Mouse (Mus musculus): ENCODE data around the gene Wdsub1. TPM values are rescaled to one million over a fixed set of nuclear protein-coding genes. Genes with fewer than 3 reads are reported as not detected.
A peak's percentile ranks its signal among the peaks of the same experiment; 100 is the strongest.

The Wdsub1 gene
- polyA plus RNA-seq (2015; fragmentation: Nextera tagmentation; extraction: Ambion mirVana), result 44.1 and 45.8 TPM in 2 replicates

GRCm38 (mm10) chr2:59881831-59882741, at the start of gene Wdsub1:
Wdsub1 (minus strand) TSS chr2:59882591.
- Histone ChIP-seq H3K27ac (peak within 1 kb of the TSS; percentile 88), H3K9ac (peak within 1 kb of the TSS; percentile 76), H3K9me3 (no peaks in the 10 kb centered on the region), H3K4me1 (peaks cover 12% of the 10 kb centered on the region; the same call in 1 of the 2 replicates), H3K4me2 (peak within 1 kb of the TSS; percentile 56), H3K36me3 (peaks cover 14% of the 10 kb centered on the region; the same call in 1 of the 2 replicates), H3K4me3 (peak within 1 kb of the TSS; percentile 70), H3K27me3 (no peaks in the 10 kb centered on the region)
- 4% methylated on average over 57 of the region's 57 CpGs for WGBS
- peak; percentile 91 for ATAC-seq (ENCODE audit: insufficient number of reproducible peaks, insufficient read depth, low FRiP score, low TSS enrichment, low read depth)

GRCm38 (mm10) chr2:59913610-59914009, 31.2 kb upstream of the Wdsub1 start:
- Histone ChIP-seq H3K27ac (no peak overlapping the region), H3K4me2 (no peak overlapping the region), H3K9me3 (no peaks in the 10 kb centered on the region), H3K4me3 (no peak overlapping the region), H3K36me3 (peaks cover 67% of the 10 kb centered on the region), H3K4me1 (peaks cover 3% of the 10 kb centered on the region; the same call in 1 of the 2 replicates), H3K9ac (no peak overlapping the region), H3K27me3 (no peaks in the 10 kb centered on the region)
- no peak for ATAC-seq (ENCODE audit: insufficient number of reproducible peaks, insufficient read depth, low FRiP score, low TSS enrichment, low read depth)
- 88% methylated on average over 11 of the region's 11 CpGs for WGBS

- WGBS, result 92% methylated on average over 9 of the region's 9 CpGs
- Histone ChIP-seq H3K4me3 (no peak overlapping the region), H3K4me1 (peaks cover 6% of the 10 kb centered on the region; the same call in 1 of the 2 replicates), H3K9me3 (no peaks in the 10 kb centered on the region), H3K27me3 (no peaks in the 10 kb centered on the region), H3K9ac (no peak overlapping the region), H3K36me3 (peaks cover 62% of the 10 kb centered on the region), H3K4me2 (no peak overlapping the region), H3K27ac (no peak overlapping the region)
- ATAC-seq (ENCODE audit: insufficient number of reproducible peaks, insufficient read depth, low FRiP score, low TSS enrichment, low read depth), result no peak
Observed at GRCm38 (mm10) chr2:59908048-59908447, 25.7 kb upstream of the Wdsub1 start.

GRCm38 (mm10) chr2:59904007-59904406, 21.6 kb upstream of the Wdsub1 start:
- 87% methylated on average over 7 of the region's 7 CpGs for WGBS
- H3K4me2 ChIP-seq, result no peak overlapping the region
- H3K36me3 ChIP-seq, result peaks cover 60% of the 10 kb centered on the region
- no peaks in the 10 kb centered on the region for H3K9me3 ChIP-seq
- H3K4me3 ChIP-seq, result no peak overlapping the region
- H3K4me1 ChIP-seq, result peaks cover 6% of the 10 kb centered on the region; the same call in 1 of the 2 replicates
- no peaks in the 10 kb centered on the region for H3K27me3 ChIP-seq
- H3K27ac ChIP-seq, result no peak overlapping the region
- no peak for ATAC-seq (ENCODE audit: insufficient number of reproducible peaks, insufficient read depth, low FRiP score, low TSS enrichment, low read depth)
- H3K9ac ChIP-seq, result no peak overlapping the region

GRCm38 (mm10) chr2:59898666-59899065, 16.3 kb upstream of the Wdsub1 start:
- no peak overlapping the region for H3K4me3 ChIP-seq
- H3K27ac ChIP-seq, result no peak overlapping the region
- H3K27me3 ChIP-seq, result no peaks in the 10 kb centered on the region
- 89% methylated on average over 4 of the region's 4 CpGs for WGBS
- H3K4me2 ChIP-seq, result no peak overlapping the region
- H3K9me3 ChIP-seq, result no peaks in the 10 kb centered on the region
- no peak overlapping the region for H3K9ac ChIP-seq
- no peak for ATAC-seq (ENCODE audit: insufficient number of reproducible peaks, insufficient read depth, low FRiP score, low TSS enrichment, low read depth)
- peaks cover 17% of the 10 kb centered on the region for H3K4me1 ChIP-seq
- H3K36me3 ChIP-seq, result peaks cover 34% of the 10 kb centered on the region

GRCm38 (mm10) chr2:59898105-59898504, 15.7 kb upstream of the Wdsub1 start:
- no peak for ATAC-seq (ENCODE audit: insufficient number of reproducible peaks, insufficient read depth, low FRiP score, low TSS enrichment, low read depth)
- 71% methylated on average over 6 of the region's 7 CpGs for WGBS
- Histone ChIP-seq H3K27me3 (no peaks in the 10 kb centered on the region), H3K4me3 (no peak overlapping the region), H3K9me3 (no peaks in the 10 kb centered on the region), H3K27ac (no peak overlapping the region; the same call in 1 of the 2 replicates), H3K4me1 (peaks cover 17% of the 10 kb centered on the region), H3K4me2 (no peak overlapping the region), H3K9ac (no peak overlapping the region), H3K36me3 (peaks cover 33% of the 10 kb centered on the region)

- 38% methylated on average over 8 of the region's 8 CpGs for WGBS
- no peak overlapping the region for H3K9ac ChIP-seq
- H3K36me3 ChIP-seq, result peaks cover 37% of the 10 kb centered on the region
- no peaks in the 10 kb centered on the region for H3K9me3 ChIP-seq
- 0 out of 2 replicates have a peak overlapping the region, but pooled peaks have one; percentile 20 for H3K4me2 ChIP-seq
- H3K4me1 ChIP-seq, result peaks cover 17% of the 10 kb centered on the region
- peak; percentile 76 for ATAC-seq (ENCODE audit: insufficient number of reproducible peaks, insufficient read depth, low FRiP score, low TSS enrichment, low read depth)
- H3K4me3 ChIP-seq, result no peak overlapping the region
- peak overlapping the region; percentile 74 for H3K27ac ChIP-seq
- H3K27me3 ChIP-seq, result no peaks in the 10 kb centered on the region
Observed at GRCm38 (mm10) chr2:59896837-59897236, 14.4 kb upstream of the Wdsub1 start.

GRCm38 (mm10) chr2:59896400-59896799, 14.0 kb upstream of the Wdsub1 start:
- peak overlapping the region; percentile 20; the same call in 1 of the 2 replicates for H3K4me2 ChIP-seq
- H3K27ac ChIP-seq, result peak overlapping the region; percentile 74

GRCm38 (mm10) chr2:59889699-59890098, 7.3 kb upstream of the Wdsub1 start:
- no peaks in the 10 kb centered on the region for H3K9me3 ChIP-seq
- H3K27me3 ChIP-seq, result no peaks in the 10 kb centered on the region
- ATAC-seq (ENCODE audit: insufficient number of reproducible peaks, insufficient read depth, low FRiP score, low TSS enrichment, low read depth), result no peak

More at GRCm38 (mm10) chr2:59896400-59896799, 14.0 kb upstream of the Wdsub1 start:
- 72% methylated on average over 7 of the region's 7 CpGs for WGBS
- no peak for ATAC-seq (ENCODE audit: insufficient number of reproducible peaks, insufficient read depth, low FRiP score, low TSS enrichment, low read depth)
- Histone ChIP-seq H3K4me1 (peaks cover 17% of the 10 kb centered on the region), H3K27me3 (no peaks in the 10 kb centered on the region), H3K36me3 (peaks cover 34% of the 10 kb centered on the region), H3K4me3 (no peak overlapping the region), H3K9me3 (no peaks in the 10 kb centered on the region), H3K9ac (no peak overlapping the region)

GRCm38 (mm10) chr2:59882742-59883281, 421 bp upstream of the Wdsub1 start:
- whole genome bisulfite sequencing, result 70% methylated on average over 8 of the region's 8 CpGs
- H3K9me3 ChIP-seq, result no peaks in the 10 kb centered on the region
- no peaks in the 10 kb centered on the region for H3K27me3 ChIP-seq
- H3K4me1 ChIP-seq, result peaks cover 9% of the 10 kb centered on the region; the same call in 1 of the 2 replicates
- H3K4me3 ChIP-seq, result peak overlapping the region; percentile 70
- ATAC-seq (ENCODE audit: insufficient number of reproducible peaks, insufficient read depth, low FRiP score, low TSS enrichment, low read depth), result no peak
- no peak overlapping the region for H3K9ac ChIP-seq
- H3K27ac ChIP-seq, result no peak overlapping the region
- peaks cover 9% of the 10 kb centered on the region; the same call in 1 of the 2 replicates for H3K36me3 ChIP-seq
- peak overlapping the region; percentile 56 for H3K4me2 ChIP-seq

More at GRCm38 (mm10) chr2:59889699-59890098, 7.3 kb upstream of the Wdsub1 start:
- 81% methylated on average over 6 of the region's 6 CpGs for WGBS
- H3K4me1 ChIP-seq, result no peaks in the 10 kb centered on the region
- no peak overlapping the region for H3K4me3 ChIP-seq
- H3K4me2 ChIP-seq, result no peak overlapping the region
- H3K36me3 ChIP-seq, result peaks cover 18% of the 10 kb centered on the region
- no peak overlapping the region for H3K27ac ChIP-seq
- H3K9ac ChIP-seq, result no peak overlapping the region

- Histone ChIP-seq H3K9ac (peak overlapping the region; percentile 76), H3K9me3 (no peaks in the 10 kb centered on the region), H3K27ac (peak overlapping the region; percentile 88), H3K4me2 (peak overlapping the region; percentile 56), H3K27me3 (no peaks in the 10 kb centered on the region), H3K36me3 (peaks cover 18% of the 10 kb centered on the region; the same call in 1 of the 2 replicates), H3K4me1 (peaks cover 12% of the 10 kb centered on the region; the same call in 1 of the 2 replicates), H3K4me3 (peak overlapping the region; percentile 70)
- ATAC-seq (ENCODE audit: insufficient number of reproducible peaks, insufficient read depth, low FRiP score, low TSS enrichment, low read depth), result no peak
- 63% methylated on average over 6 of the region's 6 CpGs for WGBS
Observed at GRCm38 (mm10) chr2:59881404-59881803, 987 bp downstream of the Wdsub1 start.

Data from embryonic facial prominence, embryonic 13.5 days (tissue).